Mouse (Mus musculus) neural tube, embryonic 12.5 days (tissue): Measurements from ENCODE around the gene Rnaseh2b. TPM values are rescaled to one million over a fixed set of nuclear protein-coding genes. Genes with fewer than 3 reads are reported as not detected.

Source experiments
- ATAC-seq: fragments of 200-750 bp; cut with Nextera tagmentation; 2 replicates; pipeline ENCODE4 v1.8.0; 2017; ENCODE audit warnings: low read depth, mild to moderate bottlenecking, moderate TSS enrichment, moderate library complexity; ENCODE audit not compliant: low FRiP score
- H3K27ac ChIP-seq: fragments of 300-500 bp; sonication (generic); 2 replicates; pipeline ENCODE4 v1.5.1; 2016
- H3K27me3 ChIP-seq: fragments of 300-500 bp; sonication (generic); replicated peaks from 2 replicates; pipeline ENCODE4 v1.6.1; 2016; ENCODE audit warnings: mild to moderate bottlenecking
- H3K36me3 ChIP-seq: fragments of 300-500 bp; sonication (generic); 2 replicates; pipeline ENCODE4 v1.6.1; 2016; ENCODE audit warnings: mild to moderate bottlenecking
- H3K4me1 ChIP-seq: fragments of 300-500 bp; sonication (generic); 2 replicates; pipeline ENCODE4 v1.6.1; 2016
- H3K4me2 ChIP-seq: fragments of 300-500 bp; sonication (generic); replicated peaks from 2 replicates; pipeline ENCODE4 v1.6.1; 2016; ENCODE audit warnings: mild to moderate bottlenecking
- H3K4me3 ChIP-seq: fragments of 300-500 bp; sonication (generic); 2 replicates; pipeline ENCODE4 v1.5.1; 2016
- H3K9ac ChIP-seq: fragments of 300-500 bp; sonication (generic); 2 replicates; pipeline ENCODE4 v1.6.1; 2016; ENCODE audit warnings: mild to moderate bottlenecking
- H3K9me3 ChIP-seq: fragments of 300-500 bp; sonication (generic); 2 replicates; pipeline ENCODE4 v1.6.1; 2016; ENCODE audit warnings: mild to moderate bottlenecking
- WGBS: fragments of 180-500 bp; shearing (Covaris S2); methylation state at CpG from one replicate; pipeline ENCODE4 v1.1.7; 2016; 5-methylcytosine and 5-hydroxymethylcytosine counted together
- polyA plus RNA-seq: library from polyadenylated mRNA; unstranded; fragments of >200 nt; fragmentation: Nextera tagmentation; extraction: Ambion mirVana; gene quantifications from 2 replicates; pipeline ENCODE4 v1.2.1, GENCODE M21; 2016

The Rnaseh2b gene
- polyA plus RNA-seq, 1 experiment from 2014 or later, result 49.1 TPM

GRCm38 (mm10) chr14:62346570-62346969 lies 54.2 kb downstream of the Rnaseh2b start:
- WGBS, result 61% methylated on average over 11 of the region's 11 CpGs
- no peak overlapping the region for H3K4me3 ChIP-seq
- no peaks in the 10 kb centered on the region; the same call in 1 of the 2 replicates for H3K36me3 ChIP-seq
- no peaks in the 10 kb centered on the region for H3K27me3 ChIP-seq
- H3K9ac ChIP-seq, result no peak overlapping the region
- H3K4me2 ChIP-seq, result no peak overlapping the region
- H3K9me3 ChIP-seq, result no peaks in the 10 kb centered on the region
- H3K27ac ChIP-seq, result no peak overlapping the region
- ATAC-seq, result no peak
- 0 out of 2 replicates have a peak, but pooled peaks cover 8% of the 10 kb centered on the region for H3K4me1 ChIP-seq

- Histone ChIP-seq H3K36me3 (no peaks in the 10 kb centered on the region; the same call in 1 of the 2 replicates), H3K4me2 (no peak overlapping the region), H3K9me3 (no peaks in the 10 kb centered on the region), H3K4me1 (0 out of 2 replicates have a peak, but pooled peaks cover 8% of the 10 kb centered on the region), H3K27me3 (no peaks in the 10 kb centered on the region), H3K9ac (no peak overlapping the region), H3K4me3 (no peak overlapping the region), H3K27ac (no peak overlapping the region)
- ATAC-seq, result no peak
- WGBS, result 82% methylated on average over 7 of the region's 7 CpGs
Measured at GRCm38 (mm10) chr14:62347103-62347502, 54.7 kb downstream of the Rnaseh2b start.

GRCm38 (mm10) chr14:62349786-62350185 lies 57.4 kb downstream of the Rnaseh2b start:
- Histone ChIP-seq H3K27me3 (no peaks in the 10 kb centered on the region), H3K9ac (no peak overlapping the region), H3K27ac (no peak overlapping the region), H3K9me3 (no peaks in the 10 kb centered on the region), H3K4me1 (0 out of 2 replicates have a peak, but pooled peaks cover 8% of the 10 kb centered on the region), H3K4me2 (no peak overlapping the region), H3K4me3 (no peak overlapping the region), H3K36me3 (no peaks in the 10 kb centered on the region; the same call in 1 of the 2 replicates)
- no peak for ATAC-seq
- 83% methylated on average over 5 of the region's 5 CpGs for WGBS

- no peak for ATAC-seq
- no peak overlapping the region for H3K9ac ChIP-seq
- H3K27me3 ChIP-seq, result no peaks in the 10 kb centered on the region
- H3K4me1 ChIP-seq, result 0 out of 2 replicates have a peak, but pooled peaks cover 8% of the 10 kb centered on the region
- no peak overlapping the region for H3K27ac ChIP-seq
- no peak overlapping the region for H3K4me3 ChIP-seq
- WGBS, result 78% methylated on average over 4 of the region's 4 CpGs
- H3K36me3 ChIP-seq, result no peaks in the 10 kb centered on the region; the same call in 1 of the 2 replicates
- H3K9me3 ChIP-seq, result no peaks in the 10 kb centered on the region
- no peak overlapping the region for H3K4me2 ChIP-seq
Measured at GRCm38 (mm10) chr14:62350186-62350585, 57.8 kb downstream of the Rnaseh2b start.

- WGBS, result 98% methylated on average over 3 of the region's 3 CpGs
- H3K27me3 ChIP-seq, result no peaks in the 10 kb centered on the region
- H3K9ac ChIP-seq, result no peak overlapping the region
- no peak for ATAC-seq
- H3K4me2 ChIP-seq, result no peak overlapping the region
- no peaks in the 10 kb centered on the region; the same call in 1 of the 2 replicates for H3K36me3 ChIP-seq
- H3K9me3 ChIP-seq, result no peaks in the 10 kb centered on the region
- H3K4me3 ChIP-seq, result no peak overlapping the region
- H3K4me1 ChIP-seq, result 0 out of 2 replicates have a peak, but pooled peaks cover 8% of the 10 kb centered on the region
- H3K27ac ChIP-seq, result no peak overlapping the region
Measured at GRCm38 (mm10) chr14:62350890-62351289, 58.5 kb downstream of the Rnaseh2b start.

- H3K4me2 ChIP-seq, result no peak overlapping the region
- H3K4me3 ChIP-seq, result no peak overlapping the region
- H3K9me3 ChIP-seq, result no peaks in the 10 kb centered on the region
- no peak overlapping the region for H3K27ac ChIP-seq
- 78% methylated on average over 9 of the region's 9 CpGs for WGBS
- no peaks in the 10 kb centered on the region; the same call in 1 of the 2 replicates for H3K36me3 ChIP-seq
- no peaks in the 10 kb centered on the region for H3K4me1 ChIP-seq
- ATAC-seq, result no peak
- H3K27me3 ChIP-seq, result no peaks in the 10 kb centered on the region
- no peak overlapping the region for H3K9ac ChIP-seq
Measured at GRCm38 (mm10) chr14:62353372-62353771, 61.0 kb downstream of the Rnaseh2b start.

GRCm38 (mm10) chr14:62353793-62354192 lies 61.4 kb downstream of the Rnaseh2b start:
- Histone ChIP-seq H3K9me3 (no peaks in the 10 kb centered on the region), H3K4me1 (no peaks in the 10 kb centered on the region), H3K27ac (no peak overlapping the region), H3K36me3 (no peaks in the 10 kb centered on the region; the same call in 1 of the 2 replicates), H3K4me3 (no peak overlapping the region), H3K9ac (no peak overlapping the region), H3K27me3 (no peaks in the 10 kb centered on the region), H3K4me2 (no peak overlapping the region)
- no peak for ATAC-seq
- WGBS, result 93% methylated on average over 5 of the region's 5 CpGs

GRCm38 (mm10) chr14:62355201-62355600 lies 62.8 kb downstream of the Rnaseh2b start:
- no peak overlapping the region for H3K4me2 ChIP-seq
- ATAC-seq, result no peak
- no peaks in the 10 kb centered on the region for H3K4me1 ChIP-seq
- no peak overlapping the region for H3K27ac ChIP-seq
- H3K4me3 ChIP-seq, result no peak overlapping the region
- H3K36me3 ChIP-seq, result no peaks in the 10 kb centered on the region
- WGBS, result 85% methylated on average over 7 of the region's 7 CpGs
- H3K27me3 ChIP-seq, result no peaks in the 10 kb centered on the region
- no peak overlapping the region for H3K9ac ChIP-seq
- no peaks in the 10 kb centered on the region for H3K9me3 ChIP-seq

GRCm38 (mm10) chr14:62361263-62361980 lies 69.0 kb downstream of the Rnaseh2b start:
- ATAC-seq, result no peak
- Histone ChIP-seq H3K27ac (no peak overlapping the region), H3K36me3 (peaks cover 5% of the 10 kb centered on the region; the same call in 1 of the 2 replicates)

GRCm38 (mm10) chr14:62363774-62364173 lies 71.4 kb downstream of the Rnaseh2b start:
- H3K36me3 ChIP-seq, result peaks cover 8% of the 10 kb centered on the region
- WGBS, result 95% methylated on average over 2 of the region's 2 CpGs
- H3K4me1 ChIP-seq, result no peaks in the 10 kb centered on the region
- H3K9me3 ChIP-seq, result no peaks in the 10 kb centered on the region
- no peaks in the 10 kb centered on the region for H3K27me3 ChIP-seq
- no peak overlapping the region for H3K27ac ChIP-seq
- no peak overlapping the region for H3K4me2 ChIP-seq
- H3K9ac ChIP-seq, result no peak overlapping the region
- ATAC-seq, result no peak
- H3K4me3 ChIP-seq, result no peak overlapping the region

More at GRCm38 (mm10) chr14:62361263-62361980, 69.0 kb downstream of the Rnaseh2b start:
- H3K4me2 ChIP-seq, result no peak overlapping the region
- no peak overlapping the region for H3K4me3 ChIP-seq
- H3K9me3 ChIP-seq, result no peaks in the 10 kb centered on the region
- WGBS, result 87% methylated on average over 8 of the region's 8 CpGs
- H3K4me1 ChIP-seq, result no peaks in the 10 kb centered on the region
- H3K9ac ChIP-seq, result no peak overlapping the region
- H3K27me3 ChIP-seq, result no peaks in the 10 kb centered on the region

- 77% methylated on average over 6 of the region's 6 CpGs for WGBS
- no peak overlapping the region for H3K4me3 ChIP-seq
- peaks cover 3% of the 10 kb centered on the region; the same call in 1 of the 2 replicates for H3K36me3 ChIP-seq
- H3K27ac ChIP-seq, result no peak overlapping the region
- no peaks in the 10 kb centered on the region for H3K4me1 ChIP-seq
- no peak overlapping the region for H3K9ac ChIP-seq
- no peak for ATAC-seq
- no peak overlapping the region for H3K4me2 ChIP-seq
- H3K27me3 ChIP-seq, result no peaks in the 10 kb centered on the region
- H3K9me3 ChIP-seq, result no peaks in the 10 kb centered on the region
Measured at GRCm38 (mm10) chr14:62370819-62371218, 78.4 kb downstream of the Rnaseh2b start.

- Histone ChIP-seq H3K36me3 (peaks cover 3% of the 10 kb centered on the region; the same call in 1 of the 2 replicates), H3K9ac (no peak overlapping the region), H3K4me1 (no peaks in the 10 kb centered on the region), H3K27me3 (no peaks in the 10 kb centered on the region), H3K4me2 (no peak overlapping the region), H3K27ac (no peak overlapping the region), H3K4me3 (no peak overlapping the region), H3K9me3 (no peaks in the 10 kb centered on the region)
- ATAC-seq, result no peak
- WGBS, result 81% methylated on average over 10 of the region's 10 CpGs
Measured at GRCm38 (mm10) chr14:62374001-62374400, 81.6 kb downstream of the Rnaseh2b start.
